Comparison of ENCODE assay signal across 22 mouse cellular contexts in the genomic region with DNA sequence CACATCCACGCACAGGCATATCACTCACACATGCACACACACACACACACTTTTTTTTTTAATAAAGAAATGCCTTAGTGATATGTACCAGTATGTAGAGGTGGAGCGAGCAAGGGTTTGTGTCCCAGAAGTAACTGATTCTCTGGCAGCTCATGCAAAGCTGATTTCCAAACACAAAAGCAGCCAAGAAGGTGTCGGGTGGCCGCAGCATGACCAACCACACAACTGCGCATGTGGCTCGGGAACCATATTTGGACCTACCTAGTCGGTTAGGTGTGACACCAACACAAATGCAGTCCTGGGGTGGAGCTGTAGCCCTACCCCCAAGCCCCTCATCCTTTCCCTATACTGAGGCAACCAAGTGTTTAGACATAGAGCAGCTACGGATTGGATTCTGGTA. TPM values are rescaled to one million over a fixed set of nuclear protein-coding genes. Genes with fewer than 3 reads are reported as not detected.
"Had no signal": no experiment of that assay in that cellular context is flagged by ENCODE, and none has a peak within 500 bp of the region (broad histone marks: within the 10 kb centered on the region; RNA-seq: fewer than 3 reads in every experiment).

No protein-coding gene starts in this region.

- DNase-seq: heart, adult 2 months; heart, postnatal 4 days; kidney, adult 18-20 months; kidney, adult 8-10 months; kidney, postnatal 10 days; kidney, postnatal 4 days; liver; liver, embryonic 13.5 days had no signal

- H3K9ac ChIP-seq: heart, embryonic 12.5 days; hindbrain, embryonic 12.5 days; hindbrain, embryonic 14.5 days; intestine, embryonic 15.5 days; limb, embryonic 12.5 days; liver, embryonic 13.5 days; liver, embryonic 15.5 days had no signal

- H3K27me3 ChIP-seq: heart, embryonic 12.5 days; hindbrain, embryonic 12.5 days; intestine, embryonic 15.5 days; liver, embryonic 13.5 days; liver, embryonic 15.5 days had no signal

- H3K27ac ChIP-seq: heart, adult 2 months; hindbrain, embryonic 10.5 days; hindbrain, embryonic 12.5 days; hindbrain, embryonic 14.5 days; intestine, embryonic 15.5 days; layer of hippocampus, adult 2 months; left cerebral cortex, adult 2 months; limb, embryonic 10.5 days; limb, embryonic 12.5 days; liver, embryonic 13.5 days; liver, embryonic 15.5 days had no signal

- ATAC-seq: hindbrain, embryonic 16.5 days; inflammation-experienced regulatory T-cells, adult 6 months; intestine, embryonic 15.5 days; intestine, postnatal 0 days had no signal

- H3K4me1 ChIP-seq: heart, embryonic 12.5 days; hindbrain, embryonic 10.5 days; hindbrain, embryonic 12.5 days; intestine, embryonic 15.5 days; limb, embryonic 10.5 days; limb, embryonic 12.5 days; liver, embryonic 13.5 days; liver, embryonic 15.5 days had no signal

- H3K4me3 ChIP-seq: heart, adult 2 months; heart, embryonic 12.5 days; hindbrain, embryonic 10.5 days; hindbrain, embryonic 12.5 days; intestine, embryonic 15.5 days; layer of hippocampus, adult 2 months; left cerebral cortex, adult 2 months; limb, embryonic 10.5 days; limb, embryonic 12.5 days; liver, embryonic 13.5 days; liver, embryonic 15.5 days had no signal

- H3K4me2 ChIP-seq: heart, embryonic 12.5 days; hindbrain, embryonic 12.5 days; hindbrain, embryonic 14.5 days; intestine, embryonic 15.5 days; limb, embryonic 12.5 days; liver, embryonic 11.5 days; liver, embryonic 13.5 days; liver, embryonic 15.5 days had no signal

- H3K36me3 ChIP-seq: heart, embryonic 12.5 days; hindbrain, embryonic 10.5 days; hindbrain, embryonic 12.5 days; intestine, embryonic 15.5 days; limb, embryonic 10.5 days; limb, embryonic 12.5 days; liver, embryonic 13.5 days; liver, embryonic 15.5 days had no signal

- H3K9me3 ChIP-seq: heart, embryonic 12.5 days; hindbrain, embryonic 10.5 days; hindbrain, embryonic 12.5 days; intestine, embryonic 15.5 days; limb, embryonic 10.5 days; limb, embryonic 12.5 days; liver, embryonic 13.5 days; liver, embryonic 15.5 days had no signal

RNA-seq across cellular contexts. Expression of a gene that starts 50.8 kb away (rescaled TPM):
- polyA plus RNA-seq: inflammation-experienced regulatory T-cells, adult 6 months had no signal
